Mouse (Mus musculus): ENCODE data around the gene Slc35b4. TPM values are rescaled to one million over a fixed set of nuclear protein-coding genes. Genes with fewer than 3 reads are reported as not detected.

The Slc35b4 gene
- 39.3 and 42.3 TPM in 2 replicates for polyA plus RNA-seq (2015; fragmentation: Nextera tagmentation; extraction: Ambion mirVana)

DNA sequence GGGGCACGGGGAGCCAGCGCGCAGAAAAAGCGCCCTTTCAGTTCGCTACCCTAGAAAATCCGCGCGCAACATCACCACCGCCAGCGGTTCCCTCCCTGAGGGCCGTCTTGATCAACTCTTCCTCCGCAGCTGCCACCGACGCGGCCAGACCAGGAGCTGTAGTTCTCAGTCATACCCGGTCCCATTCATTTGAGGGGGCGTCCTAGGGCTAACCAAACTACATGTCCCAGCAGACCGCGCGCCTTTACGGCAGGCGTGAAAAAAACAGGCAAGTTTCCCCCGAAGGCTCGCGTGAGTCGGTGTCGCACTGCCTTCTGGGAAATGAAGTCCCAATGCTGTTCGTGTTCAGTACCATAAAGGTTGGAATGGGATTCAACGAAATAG is at the start of gene Slc35b4:
Gene Slc35b4, minus strand, starts transcription at position 248 of the 384 bp plus-strand sequence.
- under 1% methylated on average over 29 of the region's 29 CpGs for WGBS
- peak within 1 kb of the TSS; percentile 68 for H3K4me3 ChIP-seq (replicated peaks)

DNA sequence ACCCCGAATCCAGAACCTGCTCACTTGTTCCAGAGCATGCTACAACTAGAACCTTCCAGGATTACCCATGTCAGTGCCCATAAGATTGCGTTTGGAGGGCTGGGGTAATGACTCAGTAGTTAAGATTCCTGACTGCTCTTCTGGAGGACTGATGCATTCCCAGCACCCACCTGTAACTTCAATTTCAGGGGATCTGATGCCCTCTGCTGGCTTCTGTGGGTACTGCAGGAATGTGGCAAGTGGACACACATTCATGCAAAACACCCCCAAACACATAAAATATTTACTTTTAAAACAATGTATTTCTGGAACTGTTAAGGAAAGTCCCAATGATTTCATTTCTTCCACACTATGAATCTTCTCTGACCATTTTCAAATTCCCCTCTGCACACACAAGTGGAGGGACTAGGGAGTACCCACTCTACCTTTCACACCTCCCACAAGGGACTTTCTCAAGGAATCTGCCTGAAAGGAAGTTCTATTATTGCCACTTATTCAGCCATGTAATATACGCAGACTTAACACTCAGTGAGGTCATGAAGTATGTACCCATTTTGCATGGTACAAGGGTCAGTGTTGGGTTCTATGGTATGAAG is 48.2 kb upstream of the Slc35b4 start:
- Histone ChIP-seq H3K4me1 (replicated peaks) (peaks cover under 1% of the 10 kb centered on the region; the same call in 1 of the 2 replicates), H3K4me2 (replicated peaks) (no peak overlapping the region), H3K4me3 (replicated peaks) (no peak overlapping the region), H3K27ac (no peak overlapping the region), H3K27me3 (no peaks in the 10 kb centered on the region), H3K36me3 (no peaks in the 10 kb centered on the region), H3K9ac (replicated peaks) (no peak overlapping the region), H3K9me3 (peaks cover 5% of the 10 kb centered on the region; the same call in 1 of the 2 replicates)
- WGBS, result 91% methylated on average over 3 of the region's 3 CpGs
- no peak for ATAC-seq

More for the DNA sequence above, at the start of gene Slc35b4:
- Histone ChIP-seq H3K36me3 (no peaks in the 10 kb centered on the region), H3K4me1 (replicated peaks) (peaks cover 10% of the 10 kb centered on the region), H3K9me3 (no peaks in the 10 kb centered on the region), H3K27me3 (no peaks in the 10 kb centered on the region), H3K9ac (replicated peaks) (peak within 1 kb of the TSS; percentile 81), H3K27ac (peak within 1 kb of the TSS; percentile 74), H3K4me2 (replicated peaks) (peak within 1 kb of the TSS; percentile 72)
- ATAC-seq, result peak; percentile 100

DNA sequence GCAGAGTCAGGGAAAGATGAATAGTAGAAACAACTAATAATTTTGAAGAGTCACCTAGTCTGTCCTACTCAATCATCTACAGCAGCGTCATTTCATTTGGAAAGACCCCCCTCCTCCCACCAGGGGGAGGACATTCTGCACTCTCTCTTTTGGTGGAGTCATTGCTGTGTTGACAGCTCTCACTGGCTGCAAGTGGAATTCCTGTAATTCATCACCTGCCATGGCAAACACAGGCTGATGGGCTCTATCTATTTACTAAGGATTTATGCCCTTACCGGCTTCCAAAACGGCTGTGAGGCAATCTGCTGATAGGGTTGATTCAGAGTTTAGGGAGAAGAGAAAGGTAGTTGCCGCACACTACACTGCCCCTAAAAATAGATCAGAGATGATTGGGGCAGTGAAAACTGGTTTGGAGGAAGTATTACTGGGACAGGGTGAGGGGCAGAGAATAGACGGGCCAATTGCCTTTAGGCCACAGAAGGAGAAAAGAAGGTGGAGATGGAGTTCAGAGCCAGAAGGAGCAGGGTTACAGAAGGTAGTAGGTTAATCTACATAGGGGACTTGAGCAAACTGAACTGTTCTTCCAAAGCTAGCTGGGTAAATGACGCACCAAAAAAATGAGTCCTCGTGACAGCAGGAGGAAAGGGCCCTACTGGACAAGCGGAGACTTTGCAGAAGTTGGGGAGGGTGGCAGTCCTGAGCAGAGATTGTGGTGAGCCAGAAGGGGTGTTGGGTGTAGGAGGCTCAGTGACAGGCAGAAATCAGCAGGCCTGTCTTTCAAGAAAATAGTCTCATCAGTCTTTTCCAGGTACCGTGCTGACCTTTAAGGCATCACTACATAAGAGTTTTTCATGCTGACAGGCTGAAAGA is 39.8 kb upstream of the Slc35b4 start:
- Histone ChIP-seq H3K4me2 (replicated peaks) (no peak overlapping the region), H3K27ac (no peak overlapping the region)
- 69% methylated on average over 9 of the region's 9 CpGs for WGBS

DNA sequence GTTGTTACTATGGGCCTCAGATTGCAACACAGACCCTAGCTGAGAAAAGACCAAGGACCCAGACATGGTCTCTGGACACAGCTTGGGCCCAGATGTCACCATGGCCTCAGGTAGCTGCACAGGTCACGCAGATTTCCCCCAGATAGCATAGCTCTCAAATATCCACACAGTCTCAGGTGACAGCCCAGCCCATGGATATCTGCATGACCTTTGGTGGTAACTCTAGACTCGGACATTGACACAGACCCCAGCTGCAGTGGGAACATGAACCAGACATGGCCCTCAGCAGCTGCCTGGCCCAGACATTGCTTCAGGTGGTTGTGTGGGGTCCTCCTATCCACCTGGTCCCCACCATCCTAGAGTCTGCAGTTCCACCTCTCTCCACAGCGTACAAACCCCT is 28.8 kb upstream of the Slc35b4 start:
- 91% methylated on average over 3 of the region's 3 CpGs for WGBS
- H3K4me2 ChIP-seq (replicated peaks), result no peak overlapping the region
- no peak overlapping the region for H3K4me3 ChIP-seq (replicated peaks)
- ATAC-seq, result no peak
- no peak overlapping the region for H3K9ac ChIP-seq (replicated peaks)
- H3K9me3 ChIP-seq, result 0 out of 2 replicates have a peak, but pooled peaks cover 5% of the 10 kb centered on the region
- H3K27ac ChIP-seq, result no peak overlapping the region
- no peaks in the 10 kb centered on the region for H3K27me3 ChIP-seq
- H3K4me1 ChIP-seq (replicated peaks), result peaks cover 4% of the 10 kb centered on the region; the same call in 1 of the 2 replicates
- no peaks in the 10 kb centered on the region for H3K36me3 ChIP-seq

More for the DNA sequence above, 39.8 kb upstream of the Slc35b4 start:
- Histone ChIP-seq H3K4me3 (replicated peaks) (no peak overlapping the region), H3K9ac (replicated peaks) (no peak overlapping the region), H3K9me3 (no peaks in the 10 kb centered on the region), H3K36me3 (no peaks in the 10 kb centered on the region), H3K27me3 (no peaks in the 10 kb centered on the region), H3K4me1 (replicated peaks) (peaks cover 5% of the 10 kb centered on the region; the same call in 1 of the 2 replicates)
- ATAC-seq, result no peak

DNA sequence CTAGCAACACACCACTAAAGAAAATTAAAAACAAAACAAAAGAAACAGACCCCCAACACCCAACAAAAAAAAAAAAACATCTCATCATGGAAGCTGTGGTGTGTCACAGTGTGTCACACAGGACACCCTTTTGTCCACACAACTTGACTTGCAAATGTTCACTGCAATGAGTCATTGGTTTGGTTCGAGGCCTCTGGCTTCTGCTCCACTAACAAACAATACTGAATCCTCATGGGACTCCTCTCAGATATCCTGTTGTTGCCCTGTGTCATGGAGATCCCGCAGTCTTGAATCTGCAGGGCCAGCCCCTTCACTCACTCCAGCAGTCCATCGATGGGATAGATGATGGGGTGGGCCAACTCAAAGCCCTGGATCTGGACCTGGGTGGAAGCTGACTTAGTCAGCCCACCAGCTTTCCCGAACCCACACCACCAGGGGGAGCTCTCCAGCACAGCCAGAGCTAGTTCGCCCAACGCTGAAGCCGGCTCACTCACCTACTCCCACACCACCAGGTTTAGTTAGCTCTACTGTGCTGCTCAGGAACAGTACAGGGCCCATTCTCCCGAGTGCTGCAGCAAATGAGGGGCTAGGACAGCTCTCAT is 28.2 kb upstream of the Slc35b4 start:
- Histone ChIP-seq H3K27me3 (no peaks in the 10 kb centered on the region), H3K4me3 (replicated peaks) (no peak overlapping the region), H3K4me2 (replicated peaks) (no peak overlapping the region), H3K36me3 (no peaks in the 10 kb centered on the region), H3K9me3 (0 out of 2 replicates have a peak, but pooled peaks cover 5% of the 10 kb centered on the region), H3K4me1 (replicated peaks) (peaks cover 4% of the 10 kb centered on the region; the same call in 1 of the 2 replicates), H3K27ac (no peak overlapping the region), H3K9ac (replicated peaks) (no peak overlapping the region)
- no peak for ATAC-seq
- 83% methylated on average over 8 of the region's 8 CpGs for WGBS

DNA sequence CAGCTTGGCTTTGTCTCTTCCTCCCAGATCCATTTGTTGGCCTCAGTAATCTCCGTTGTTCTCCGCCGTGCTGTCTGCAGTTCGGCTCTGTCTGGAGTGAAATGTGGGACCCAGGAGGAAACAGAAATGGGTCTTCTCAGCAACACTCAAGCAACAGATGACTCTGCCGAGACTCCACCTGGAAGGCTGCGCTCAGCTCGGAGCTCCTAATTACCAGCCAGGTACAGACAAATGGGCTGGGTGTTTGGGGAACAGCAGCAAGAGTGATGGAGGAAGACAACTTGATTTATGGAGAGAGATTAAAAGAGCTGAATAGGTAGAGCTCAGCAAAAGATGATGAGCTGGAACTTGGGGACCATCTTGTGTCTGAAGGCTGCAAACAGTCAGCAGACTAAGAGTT is 26.6 kb upstream of the Slc35b4 start:
- ATAC-seq, result no peak
- Histone ChIP-seq H3K9me3 (0 out of 2 replicates have a peak, but pooled peaks cover 5% of the 10 kb centered on the region), H3K4me1 (replicated peaks) (peaks cover 4% of the 10 kb centered on the region; the same call in 1 of the 2 replicates), H3K4me2 (replicated peaks) (no peak overlapping the region), H3K27me3 (no peaks in the 10 kb centered on the region), H3K36me3 (no peaks in the 10 kb centered on the region), H3K27ac (no peak overlapping the region), H3K9ac (replicated peaks) (no peak overlapping the region), H3K4me3 (replicated peaks) (no peak overlapping the region)
- WGBS, result 56% methylated on average over 7 of the region's 7 CpGs

DNA sequence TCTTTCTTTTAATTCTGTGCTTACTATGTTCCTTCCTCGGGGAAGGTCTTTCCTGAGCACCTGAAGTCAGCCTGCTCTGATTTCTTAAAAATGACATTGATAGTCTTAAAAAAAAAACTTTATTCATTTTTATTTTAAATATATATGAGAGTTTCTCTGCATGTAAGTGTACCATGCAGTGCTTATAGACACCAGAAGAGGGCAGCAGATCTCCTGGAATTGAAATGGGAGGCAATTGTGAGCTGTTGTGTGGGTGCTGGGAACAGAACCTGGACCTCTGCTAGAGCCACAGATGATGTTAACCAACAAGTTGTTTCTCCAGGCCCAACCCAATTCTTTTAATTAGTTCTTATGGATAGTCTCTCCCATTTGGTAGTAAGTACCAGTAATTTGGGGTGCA is 18.1 kb upstream of the Slc35b4 start:
- ATAC-seq, result no peak
- H3K4me1 ChIP-seq (replicated peaks), result peaks cover 11% of the 10 kb centered on the region
- no peaks in the 10 kb centered on the region for H3K9me3 ChIP-seq
- no peaks in the 10 kb centered on the region for H3K27me3 ChIP-seq
- H3K36me3 ChIP-seq, result no peaks in the 10 kb centered on the region
- WGBS, result 81% methylated on average over 1 of the region's 1 CpGs
- no peak overlapping the region for H3K4me2 ChIP-seq (replicated peaks)
- H3K4me3 ChIP-seq (replicated peaks), result no peak overlapping the region
- no peak overlapping the region for H3K27ac ChIP-seq
- H3K9ac ChIP-seq (replicated peaks), result no peak overlapping the region

DNA sequence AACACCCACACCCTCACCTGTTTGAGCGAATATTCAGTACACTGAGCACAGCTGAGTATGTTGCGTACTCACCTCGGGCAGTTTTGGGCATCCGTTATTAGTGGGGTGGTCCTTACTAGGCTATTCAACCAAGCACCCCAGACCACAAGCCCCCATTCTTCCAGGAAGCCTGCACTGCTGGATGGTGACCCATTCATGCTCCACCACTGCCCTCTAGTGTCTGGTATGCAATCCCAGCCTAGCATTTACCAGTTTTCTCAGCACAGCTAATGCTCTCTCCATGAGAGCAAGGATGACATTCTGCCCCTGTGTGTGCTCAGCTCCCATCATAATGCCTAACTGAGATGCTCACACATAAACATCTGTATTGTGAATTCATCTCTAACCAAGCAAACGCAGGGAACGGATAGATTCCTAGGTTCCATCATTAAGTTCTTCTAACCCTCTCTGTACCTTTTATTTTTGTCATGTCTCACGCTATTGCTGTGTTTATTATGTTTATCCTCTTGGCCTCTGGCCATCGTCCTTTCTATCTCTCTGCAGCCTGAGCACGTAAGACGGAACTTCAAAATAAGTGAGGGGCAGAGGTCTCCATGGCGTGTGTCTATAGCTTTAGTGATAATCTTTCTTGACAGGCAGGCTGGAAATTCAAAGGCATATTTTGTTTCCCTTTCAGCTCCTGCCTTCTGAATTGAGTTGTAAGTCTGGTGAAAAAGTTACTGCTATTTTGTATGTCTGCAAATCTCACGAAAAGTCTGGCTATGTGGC is 17.0 kb upstream of the Slc35b4 start:
- Histone ChIP-seq H3K36me3 (no peaks in the 10 kb centered on the region), H3K4me3 (replicated peaks) (no peak overlapping the region), H3K4me1 (replicated peaks) (peaks cover 11% of the 10 kb centered on the region), H3K27ac (peak overlapping the region; percentile 32), H3K9me3 (no peaks in the 10 kb centered on the region), H3K4me2 (replicated peaks) (no peak overlapping the region), H3K27me3 (no peaks in the 10 kb centered on the region), H3K9ac (replicated peaks) (no peak overlapping the region)
- peak; percentile 90 for ATAC-seq
- 41% methylated on average over 12 of the region's 12 CpGs for WGBS

DNA sequence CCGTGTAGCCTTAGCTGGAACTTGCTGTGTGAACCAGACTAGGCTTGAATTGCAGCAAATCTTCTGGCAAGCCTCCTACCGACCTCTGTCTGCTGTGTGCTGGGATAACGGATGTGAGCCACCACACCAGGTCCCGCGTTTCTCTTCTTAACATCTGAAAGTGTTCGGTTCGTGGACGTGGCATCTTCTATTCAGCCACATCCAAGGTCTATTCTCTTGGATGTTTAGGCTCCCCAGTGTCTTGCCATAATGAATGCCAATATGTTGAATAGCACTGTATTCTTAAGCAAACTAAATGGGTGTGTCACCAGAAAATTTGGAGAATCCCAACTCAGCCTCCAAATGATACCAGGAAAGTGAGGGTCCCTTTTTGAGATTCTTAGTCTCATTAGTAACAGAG is 14.5 kb upstream of the Slc35b4 start:
- no peak overlapping the region for H3K9ac ChIP-seq (replicated peaks)
- no peaks in the 10 kb centered on the region for H3K27me3 ChIP-seq
- ATAC-seq, result no peak
- WGBS, result 91% methylated on average over 8 of the region's 8 CpGs
- no peak overlapping the region for H3K4me2 ChIP-seq (replicated peaks)
- H3K4me3 ChIP-seq (replicated peaks), result no peak overlapping the region
- H3K9me3 ChIP-seq, result no peaks in the 10 kb centered on the region
- H3K36me3 ChIP-seq, result no peaks in the 10 kb centered on the region
- H3K27ac ChIP-seq, result no peak overlapping the region
- H3K4me1 ChIP-seq (replicated peaks), result peaks cover 13% of the 10 kb centered on the region

DNA sequence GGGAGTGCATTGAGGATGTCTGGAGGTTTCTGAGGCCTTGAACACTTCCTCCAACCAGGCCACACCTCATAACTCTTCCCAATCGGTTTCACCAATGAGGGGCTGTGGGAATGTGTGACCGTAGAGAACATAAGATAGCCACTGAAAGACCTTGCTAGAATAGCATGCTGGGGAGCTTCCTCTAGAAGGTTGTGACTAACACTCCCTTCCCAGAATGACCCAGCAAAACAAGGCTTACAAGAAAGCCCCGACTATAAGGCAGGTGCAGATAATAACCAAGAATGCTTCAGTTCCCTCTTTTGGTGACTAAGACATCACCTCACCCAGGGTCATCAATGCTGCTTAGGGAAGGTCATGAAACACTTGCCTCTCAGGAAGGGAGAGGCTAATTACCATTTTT is 12.6 kb upstream of the Slc35b4 start:
- no peak overlapping the region for H3K9ac ChIP-seq (replicated peaks)
- H3K9me3 ChIP-seq, result no peaks in the 10 kb centered on the region
- no peak overlapping the region for H3K4me3 ChIP-seq (replicated peaks)
- H3K4me1 ChIP-seq (replicated peaks), result peaks cover 10% of the 10 kb centered on the region
- H3K27me3 ChIP-seq, result no peaks in the 10 kb centered on the region
- H3K36me3 ChIP-seq, result no peaks in the 10 kb centered on the region
- H3K4me2 ChIP-seq (replicated peaks), result no peak overlapping the region
- ATAC-seq, result no peak
- no peak overlapping the region for H3K27ac ChIP-seq
- WGBS, result 89% methylated on average over 3 of the region's 3 CpGs

DNA sequence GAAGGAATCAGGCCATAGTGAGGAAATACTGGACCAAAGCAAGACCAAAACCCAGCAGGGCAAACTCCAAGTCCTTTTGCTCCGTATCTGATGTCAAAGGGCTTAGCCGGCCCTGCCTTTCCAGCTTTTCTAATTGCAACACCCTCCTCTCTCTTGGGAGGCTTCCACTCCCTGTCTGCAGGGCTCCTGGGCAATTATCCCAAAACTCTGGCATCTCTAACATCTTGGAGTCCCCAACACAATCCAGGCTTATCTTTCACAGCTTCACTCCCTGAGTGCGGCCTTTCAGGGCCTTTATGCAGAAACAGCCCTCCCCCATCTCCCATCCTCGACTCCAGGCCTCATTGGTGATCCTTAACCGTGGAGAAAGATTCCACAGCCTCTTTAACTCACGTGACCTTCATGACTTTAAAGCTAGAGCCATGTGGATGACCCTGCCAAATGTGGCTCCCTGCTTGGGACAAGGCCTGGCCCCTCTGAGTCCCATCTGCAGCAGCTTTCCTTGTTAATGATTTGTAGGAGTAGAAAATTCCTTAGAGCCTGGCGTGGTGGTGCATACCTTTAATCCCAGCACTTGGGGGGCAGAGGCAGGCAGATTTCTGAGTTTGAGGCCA is 11.2 kb upstream of the Slc35b4 start:
- Histone ChIP-seq H3K4me1 (replicated peaks) (0 out of 2 replicates have a peak, but pooled peaks cover 3% of the 10 kb centered on the region), H3K27ac (peak overlapping the region; percentile 30; the same call in 1 of the 2 replicates), H3K4me2 (replicated peaks) (no peak overlapping the region), H3K36me3 (no peaks in the 10 kb centered on the region), H3K9me3 (no peaks in the 10 kb centered on the region), H3K9ac (replicated peaks) (no peak overlapping the region), H3K4me3 (replicated peaks) (no peak overlapping the region), H3K27me3 (no peaks in the 10 kb centered on the region)
- 28% methylated on average over 7 of the region's 7 CpGs for WGBS
- ATAC-seq, result no peak

Measured in midbrain, embryonic 13.5 days (tissue).